Mouse (Mus musculus) embryo, embryonic 11.5 days (tissue): ENCODE measurements around the gene Ank2.
A peak's percentile ranks its signal among the peaks of the same experiment; 100 is the strongest.

ENCODE experiments used
- DNase-seq: peaks from one replicate; pipeline ENCODE4 v3.0.0-alpha.2; 2012; ENCODE audit warnings: low read depth, low spot score

The Ank2 gene

DNA sequence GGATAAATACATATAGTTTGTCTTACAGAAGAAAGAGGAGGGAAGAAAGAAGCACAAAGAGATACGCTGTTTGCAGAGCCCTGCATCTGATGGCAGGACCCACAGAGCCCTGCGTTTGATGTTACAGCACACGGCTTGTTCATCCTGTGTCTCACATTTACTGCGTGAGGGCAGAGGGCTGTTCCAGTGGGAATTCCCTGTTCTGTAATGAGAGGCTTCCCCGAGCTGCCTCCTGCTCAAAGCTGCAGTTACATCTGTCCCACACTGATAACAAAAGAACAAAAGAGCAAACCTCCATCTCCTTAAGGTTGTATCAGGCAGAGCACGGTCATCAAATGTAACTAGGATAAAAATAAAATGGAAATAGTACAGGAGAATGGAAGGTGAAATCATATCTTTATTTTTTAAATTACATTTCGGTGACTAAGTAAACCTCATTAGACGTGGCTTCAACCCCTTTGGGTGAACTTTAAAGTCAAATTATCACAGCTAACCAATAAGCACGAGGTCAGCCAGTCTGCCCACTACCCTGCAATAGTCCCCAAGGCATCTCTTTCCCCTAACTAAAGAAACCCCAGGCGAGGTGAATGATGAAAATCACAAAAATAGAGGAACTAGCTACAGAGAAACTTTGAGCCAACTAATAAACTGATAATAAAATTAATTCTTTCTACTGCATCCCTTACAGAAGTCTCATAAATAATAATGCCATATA is 255.1 kb downstream of the Ank2 start:
- no peak for DNase-seq

DNA sequence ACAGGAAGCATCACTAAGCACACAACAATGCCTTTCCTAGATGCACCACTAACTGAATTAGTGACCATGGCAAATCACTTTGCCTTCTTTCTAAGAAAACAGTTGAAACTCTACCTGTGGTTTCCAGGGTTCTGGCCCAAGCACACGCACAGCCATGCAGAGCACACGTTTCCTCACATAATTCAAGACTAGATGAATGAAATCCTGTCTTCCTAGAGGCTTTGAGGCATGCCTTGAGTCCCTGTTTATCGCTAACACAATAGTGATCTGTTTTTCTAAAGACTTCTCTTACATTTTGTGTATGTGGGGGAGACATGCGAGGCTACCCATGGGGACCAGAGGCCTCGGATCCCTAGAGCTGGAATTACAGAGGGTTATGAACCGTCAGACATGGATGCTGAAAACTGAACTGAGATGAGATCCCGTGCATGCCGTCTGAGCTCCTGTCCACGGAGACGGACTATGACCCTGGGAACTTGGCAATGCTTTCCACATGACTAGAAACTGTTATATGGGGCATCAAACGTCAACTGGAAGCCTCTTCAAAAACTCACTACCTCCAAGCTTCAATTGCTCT is 256.8 kb downstream of the Ank2 start:
- DNase-seq: no peak

- no peak for DNase-seq
Measured at GRCm38 (mm10) chr3:127235271-127235670, 263.9 kb downstream of the Ank2 start.

DNA sequence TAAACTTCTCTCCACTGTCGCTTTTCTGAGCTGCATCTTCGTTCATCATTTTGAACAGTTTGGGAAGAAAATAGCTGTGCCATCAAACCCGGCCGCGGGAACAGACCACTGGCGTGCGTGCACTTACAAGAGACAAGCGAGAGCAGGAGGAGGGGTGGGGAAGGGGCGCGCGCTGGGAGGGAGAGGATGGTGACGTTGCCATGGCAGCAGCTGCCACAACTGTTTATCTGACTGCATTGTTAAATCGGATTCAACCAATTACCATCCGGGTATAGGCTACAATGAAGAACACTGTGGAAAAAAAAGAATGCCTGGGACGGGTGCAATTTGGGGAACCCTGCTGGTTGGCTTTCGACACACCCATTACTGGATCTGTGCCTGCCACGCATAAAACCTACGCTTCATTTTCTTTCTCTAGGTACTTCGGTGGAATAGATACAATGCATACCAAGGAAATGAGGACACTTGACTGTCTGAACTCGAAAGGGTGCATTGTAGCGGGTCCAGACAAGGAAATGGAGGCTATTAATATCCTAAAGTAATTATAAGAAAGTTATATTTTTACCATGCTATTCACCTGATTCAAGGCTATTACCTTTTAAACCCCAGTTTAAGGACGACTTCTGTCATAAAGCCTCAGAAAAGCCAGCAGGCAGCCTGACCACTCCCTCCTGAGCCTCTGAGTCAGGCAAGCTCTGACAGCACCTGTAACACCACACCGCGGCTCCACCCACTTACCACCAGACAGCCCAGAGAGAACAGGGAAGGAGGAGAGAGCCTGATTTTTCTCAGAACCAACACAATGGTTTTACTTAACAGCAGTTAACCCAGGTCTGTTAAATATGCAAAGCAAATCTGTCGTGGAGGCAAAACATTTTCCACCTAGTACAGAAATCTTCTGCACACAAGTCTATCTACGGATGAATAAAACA is 273.1 kb downstream of the Ank2 start:
- peak; percentile 29 for DNase-seq

- no peak for DNase-seq
Measured at GRCm38 (mm10) chr3:127225167-127225798, 273.9 kb downstream of the Ank2 start.

DNA sequence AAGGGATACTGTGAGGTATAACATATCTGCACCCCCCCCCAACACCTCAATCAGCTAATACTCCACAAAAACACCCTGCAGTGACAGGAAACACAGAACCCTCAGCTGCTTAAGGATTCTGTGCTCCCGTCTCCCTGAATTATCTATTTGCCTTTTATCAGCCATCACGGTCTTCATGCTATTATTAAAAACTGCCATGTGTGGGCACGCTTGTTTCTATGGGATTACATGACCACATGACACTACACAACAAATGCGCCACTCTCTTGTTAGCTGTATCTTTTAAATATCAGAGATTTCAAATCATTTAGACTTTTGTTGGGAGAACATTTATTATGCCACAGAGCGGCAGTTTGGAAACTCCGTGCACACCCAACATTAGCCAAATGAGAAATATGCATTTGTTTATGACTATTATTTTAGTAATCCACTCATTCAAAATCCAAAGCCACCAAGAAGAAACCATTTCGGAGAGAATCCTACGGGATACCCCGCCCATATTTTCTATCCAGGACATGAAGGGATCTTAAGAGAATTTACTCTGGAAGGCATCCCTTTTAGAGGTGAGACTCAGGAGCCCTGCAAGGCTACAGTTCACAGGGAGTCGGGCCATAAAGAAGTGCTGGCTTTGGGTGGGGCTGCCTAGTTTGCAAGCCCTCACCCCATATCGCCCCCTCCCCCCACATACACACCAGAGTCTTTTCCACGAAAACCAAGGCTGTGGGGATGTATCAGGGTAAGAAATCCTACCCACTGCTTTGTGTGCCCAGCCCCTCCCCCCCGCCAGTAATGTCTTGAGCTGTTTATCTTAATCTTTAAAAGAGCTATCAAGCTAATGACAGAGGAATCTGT is 274.6 kb downstream of the Ank2 start:
- DNase-seq: no peak

DNA sequence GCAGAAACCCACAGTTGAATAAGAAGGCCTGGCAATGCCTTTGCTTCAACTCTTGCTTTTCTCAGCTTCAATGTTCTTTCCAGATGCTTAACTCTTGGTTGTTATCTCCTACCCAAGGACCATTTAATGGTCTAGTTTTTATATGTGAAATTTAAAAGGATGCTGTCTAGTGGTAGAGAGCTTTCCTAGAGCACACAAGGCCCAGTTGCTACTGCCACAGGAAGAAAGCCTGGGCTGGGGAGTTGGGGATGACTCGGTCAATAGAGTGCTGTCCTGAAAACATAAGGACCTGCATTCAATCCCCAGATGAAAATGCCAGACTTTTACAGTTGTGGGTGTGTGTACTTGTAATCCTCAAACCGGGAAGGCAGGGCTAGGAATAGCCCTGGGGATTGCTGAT is 277.1 kb downstream of the Ank2 start:
- no peak for DNase-seq

DNA sequence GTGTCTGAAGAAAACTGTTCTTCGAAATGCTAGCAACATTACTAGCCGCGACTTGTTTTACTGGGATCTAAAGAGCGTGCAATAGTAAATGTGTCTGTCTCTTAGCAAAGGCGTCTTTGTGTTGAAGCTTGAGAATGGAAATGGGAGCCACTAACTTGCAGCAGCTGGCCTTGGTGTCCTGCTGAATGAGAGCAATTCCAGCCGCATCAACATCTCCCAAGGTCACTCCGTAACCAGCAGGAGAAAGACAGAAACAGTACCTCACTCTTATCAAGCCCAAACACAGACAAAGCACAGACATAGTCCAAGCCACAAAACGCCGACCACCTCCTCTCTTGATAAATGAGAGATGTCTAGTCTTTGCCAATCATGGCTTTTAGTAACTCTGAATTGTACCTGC is 278.3 kb downstream of the Ank2 start:
- no peak for DNase-seq

- no peak for DNase-seq
Measured at GRCm38 (mm10) chr3:127213534-127213933, 285.6 kb downstream of the Ank2 start.

DNA sequence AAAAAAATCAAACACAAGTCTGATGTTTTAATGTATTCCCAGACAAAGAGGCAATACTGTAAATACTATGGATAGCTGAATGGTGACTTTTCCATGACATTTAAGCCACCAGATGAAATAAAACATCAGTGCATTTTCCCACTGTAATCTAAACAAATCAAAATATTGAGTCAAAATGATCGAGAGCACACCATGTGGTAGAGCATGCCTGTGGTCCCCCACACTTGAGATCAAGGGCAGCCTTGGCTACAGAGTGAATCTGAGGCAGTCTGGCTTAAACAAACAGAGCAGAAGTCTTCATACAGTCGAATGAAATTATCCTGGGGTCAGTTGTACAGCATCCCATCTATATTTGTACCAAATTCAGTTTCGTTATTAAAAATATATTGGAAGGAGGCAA is 288.0 kb downstream of the Ank2 start:
- DNase-seq: no peak

DNA sequence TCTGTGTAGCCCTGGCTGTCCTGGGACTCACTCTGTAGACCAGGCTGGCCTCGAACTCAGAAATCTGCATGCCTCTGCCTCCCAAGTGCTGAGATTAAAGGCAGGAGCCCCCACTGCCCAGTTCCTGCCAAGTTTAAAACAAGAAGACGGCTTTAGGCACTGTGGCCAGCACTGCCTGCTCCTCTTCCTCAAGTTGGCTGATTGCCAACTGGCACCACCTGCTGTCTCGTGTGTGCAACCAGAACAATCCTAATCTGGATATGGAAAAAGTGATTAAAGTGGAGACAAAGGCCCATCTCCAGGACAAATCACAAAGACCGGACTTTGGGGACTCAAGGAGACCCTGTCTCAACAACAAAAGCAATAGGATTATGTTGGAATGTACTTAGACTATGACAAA is 288.6 kb downstream of the Ank2 start:
- DNase-seq: no peak

GRCm38 (mm10) chr3:127208871-127209270 is 290.3 kb downstream of the Ank2 start:
- DNase-seq: no peak

GRCm38 (mm10) chr3:127205883-127206434 is 293.2 kb downstream of the Ank2 start:
- no peak for DNase-seq

GRCm38 (mm10) chr3:127202484-127203115 is 296.6 kb downstream of the Ank2 start:
- DNase-seq: no peak

GRCm38 (mm10) chr3:127200789-127201188 is 298.4 kb downstream of the Ank2 start:
- DNase-seq: no peak

- DNase-seq: no peak
Measured at GRCm38 (mm10) chr3:127199112-127199665, 300.0 kb downstream of the Ank2 start.

GRCm38 (mm10) chr3:127198656-127199055 is 300.5 kb downstream of the Ank2 start:
- no peak for DNase-seq

GRCm38 (mm10) chr3:127188789-127189128 is 310.4 kb downstream of the Ank2 start:
- no peak for DNase-seq

GRCm38 (mm10) chr3:127188086-127188788 is 310.9 kb downstream of the Ank2 start:
- DNase-seq: no peak
